Mouse (Mus musculus): ENCODE results near the gene Osbpl6. TPM values are rescaled to one million over a fixed set of nuclear protein-coding genes. Genes with fewer than 3 reads are reported as not detected.

The Osbpl6 gene
- polyA plus RNA-seq, 1 experiment from 2014 or later = 11.3 TPM

DNA sequence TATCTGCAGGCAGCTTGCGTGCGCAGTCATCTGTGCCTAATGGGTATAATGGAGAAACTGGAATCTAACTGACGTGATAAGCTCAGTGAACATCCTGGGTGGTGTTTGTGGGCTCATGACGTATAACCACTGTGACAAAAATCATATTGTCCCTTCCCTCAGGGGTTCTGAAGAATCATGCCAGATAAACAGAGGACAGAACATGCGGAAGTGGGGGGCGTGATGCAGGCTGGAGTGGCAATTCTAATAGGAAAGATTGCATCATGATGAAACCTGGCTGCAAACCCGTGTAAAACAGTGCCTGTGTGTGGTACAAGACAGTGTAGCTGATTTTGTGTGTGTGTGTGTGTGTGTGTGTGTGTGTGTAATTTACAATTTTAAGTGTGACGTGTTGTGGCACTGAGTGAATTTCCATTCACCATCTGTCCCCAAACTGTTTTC lies 105.0 kb downstream of the Osbpl6 start:
- Histone ChIP-seq H3K4me2 (no peak overlapping the region), H3K36me3 (no peaks in the 10 kb centered on the region), H3K27me3 (no peaks in the 10 kb centered on the region), H3K27ac (no peak overlapping the region), H3K4me3 (no peak overlapping the region), H3K9ac (no peak overlapping the region), H3K9me3 (no peaks in the 10 kb centered on the region), H3K4me1 (no peaks in the 10 kb centered on the region)
- WGBS = 90% methylated on average over 8 of the region's 8 CpGs
- no peak for ATAC-seq (ENCODE audit: insufficient number of reproducible peaks, low FRiP score, low TSS enrichment, low read depth)

DNA sequence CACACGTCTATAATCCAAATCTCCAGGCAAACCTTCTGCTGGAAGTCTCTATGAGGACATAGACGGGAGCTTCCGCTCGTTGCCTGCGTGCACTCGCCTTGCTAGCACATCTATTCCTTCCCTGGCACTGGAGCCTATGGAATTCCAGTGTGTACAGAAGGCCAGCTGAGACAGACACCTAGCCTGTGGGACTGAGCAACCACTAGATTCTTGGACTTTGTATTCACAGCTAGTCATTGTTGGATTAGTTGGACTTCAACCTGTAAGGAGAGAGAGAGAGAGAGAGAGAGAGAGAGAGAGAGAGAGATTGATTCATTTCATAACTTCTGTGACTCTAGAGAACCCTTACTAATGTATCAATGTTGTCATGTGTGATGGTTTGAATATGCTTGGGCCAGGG lies 105.8 kb downstream of the Osbpl6 start:
- no peak for ATAC-seq (ENCODE audit: insufficient number of reproducible peaks, low FRiP score, low TSS enrichment, low read depth)
- Histone ChIP-seq H3K36me3 (no peaks in the 10 kb centered on the region), H3K9ac (no peak overlapping the region), H3K9me3 (no peaks in the 10 kb centered on the region), H3K27ac (no peak overlapping the region), H3K4me3 (no peak overlapping the region), H3K4me1 (no peaks in the 10 kb centered on the region), H3K4me2 (no peak overlapping the region), H3K27me3 (no peaks in the 10 kb centered on the region)
- WGBS = 92% methylated on average over 6 of the region's 6 CpGs

DNA sequence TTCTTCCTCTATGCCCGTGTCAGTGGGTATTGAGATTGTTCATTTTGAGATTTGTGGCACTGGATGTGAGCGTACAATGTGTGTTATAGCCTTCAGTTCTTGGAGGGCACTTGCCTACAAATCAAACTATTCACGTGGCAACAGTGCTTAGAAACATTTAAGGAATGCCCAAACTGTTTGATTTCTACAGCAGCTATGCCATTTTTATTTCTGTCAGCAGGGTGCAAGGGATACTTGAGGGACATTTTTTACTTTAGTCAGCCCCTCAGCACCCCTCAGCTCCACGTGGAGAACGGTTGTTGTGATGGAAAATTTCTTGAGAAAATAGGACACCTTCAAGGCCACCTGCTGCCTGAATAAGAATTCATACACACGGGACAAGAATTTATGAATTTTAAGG lies 106.6 kb downstream of the Osbpl6 start:
- no peak overlapping the region for H3K9ac ChIP-seq
- no peaks in the 10 kb centered on the region for H3K36me3 ChIP-seq
- no peak overlapping the region for H3K27ac ChIP-seq
- H3K4me3 ChIP-seq = no peak overlapping the region
- no peaks in the 10 kb centered on the region for H3K4me1 ChIP-seq
- no peak overlapping the region for H3K4me2 ChIP-seq
- ATAC-seq (ENCODE audit: insufficient number of reproducible peaks, low FRiP score, low TSS enrichment, low read depth) = no peak
- no peaks in the 10 kb centered on the region for H3K9me3 ChIP-seq
- 70% methylated on average over 6 of the region's 6 CpGs for WGBS
- H3K27me3 ChIP-seq = no peaks in the 10 kb centered on the region

DNA sequence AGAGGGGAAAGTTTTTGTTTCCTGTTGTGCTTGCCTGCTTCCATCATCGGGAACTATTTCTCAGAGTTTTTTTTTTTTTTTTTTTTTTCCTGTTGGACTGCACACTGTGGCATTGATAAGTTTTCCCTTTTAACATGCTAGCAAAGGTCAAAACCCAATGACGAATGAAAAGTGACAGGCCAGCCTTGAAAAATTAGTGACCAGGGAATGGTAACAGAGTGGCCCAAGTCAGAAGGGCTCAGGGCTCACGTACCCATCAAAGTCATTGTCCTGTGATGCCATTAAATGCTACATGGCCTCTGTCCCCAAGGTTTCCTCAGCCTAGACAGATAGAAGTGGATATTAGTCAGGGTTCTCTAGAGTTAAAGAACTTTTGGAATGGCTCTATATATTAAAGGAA lies 107.0 kb downstream of the Osbpl6 start:
- H3K9ac ChIP-seq = no peak overlapping the region
- no peaks in the 10 kb centered on the region for H3K4me1 ChIP-seq
- H3K4me3 ChIP-seq = no peak overlapping the region
- no peaks in the 10 kb centered on the region for H3K36me3 ChIP-seq
- 81% methylated on average over 3 of the region's 3 CpGs for WGBS
- H3K27ac ChIP-seq = no peak overlapping the region
- no peak overlapping the region for H3K4me2 ChIP-seq
- no peaks in the 10 kb centered on the region for H3K9me3 ChIP-seq
- no peak for ATAC-seq (ENCODE audit: insufficient number of reproducible peaks, low FRiP score, low TSS enrichment, low read depth)
- no peaks in the 10 kb centered on the region for H3K27me3 ChIP-seq

DNA sequence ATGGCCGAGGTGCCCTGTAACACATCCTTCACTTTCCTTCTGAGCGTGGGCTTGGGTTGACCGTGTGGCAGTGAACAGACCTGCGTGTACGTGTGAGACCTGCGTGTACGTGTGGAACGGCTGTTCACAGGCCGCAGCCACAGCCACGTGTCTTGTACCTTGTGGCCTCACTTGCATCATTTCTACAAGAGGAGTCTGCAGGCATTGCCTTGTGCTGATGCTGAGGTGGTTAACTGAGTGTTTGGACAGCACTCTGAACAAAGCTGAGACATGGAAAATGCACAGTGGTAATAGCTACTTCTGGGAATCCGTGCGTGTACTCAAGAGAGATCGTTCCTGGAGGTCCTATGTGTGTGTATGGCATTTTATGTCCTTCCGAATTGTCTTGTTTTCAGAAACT lies 111.2 kb downstream of the Osbpl6 start:
- Histone ChIP-seq H3K27ac (no peak overlapping the region), H3K27me3 (no peaks in the 10 kb centered on the region), H3K4me3 (no peak overlapping the region), H3K36me3 (no peaks in the 10 kb centered on the region), H3K9ac (no peak overlapping the region), H3K9me3 (no peaks in the 10 kb centered on the region), H3K4me2 (no peak overlapping the region), H3K4me1 (no peaks in the 10 kb centered on the region)
- ATAC-seq (ENCODE audit: insufficient number of reproducible peaks, low FRiP score, low TSS enrichment, low read depth) = no peak
- 86% methylated on average over 14 of the region's 14 CpGs for WGBS

DNA sequence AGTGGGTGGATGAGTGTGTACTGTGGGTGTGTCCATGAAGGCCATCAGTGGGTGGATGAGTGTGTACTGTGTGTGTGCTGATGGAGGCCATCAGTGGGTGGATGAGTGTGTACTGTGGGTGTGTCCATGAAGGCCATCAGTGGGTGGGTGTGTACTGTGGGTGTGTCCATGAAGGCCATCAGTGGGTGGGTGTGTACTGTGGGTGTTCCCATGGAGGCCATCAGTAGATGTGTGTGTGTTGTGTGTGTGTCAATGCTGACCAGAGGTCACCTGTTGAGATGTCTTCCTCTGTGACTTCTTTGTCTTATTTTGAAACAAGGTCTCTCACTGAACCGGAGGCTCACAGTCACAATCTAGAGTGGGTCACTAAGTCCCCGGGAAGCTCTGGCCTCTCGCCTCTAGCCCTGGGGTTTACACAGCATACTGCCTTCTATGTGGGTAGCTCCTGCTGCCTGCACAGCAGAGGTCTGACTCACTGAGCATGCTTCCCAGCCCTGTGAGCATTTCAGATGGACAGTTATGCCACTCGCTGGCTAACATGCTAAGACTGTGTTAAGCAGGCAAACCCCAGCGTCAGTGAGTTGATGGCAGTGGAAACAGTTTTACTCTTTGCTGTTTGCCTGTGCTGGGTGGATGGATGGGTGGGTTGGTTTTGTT lies 112.2 kb downstream of the Osbpl6 start:
- ATAC-seq (ENCODE audit: insufficient number of reproducible peaks, low FRiP score, low TSS enrichment, low read depth) = no peak
- no peak overlapping the region for H3K4me2 ChIP-seq
- H3K9me3 ChIP-seq = no peaks in the 10 kb centered on the region
- H3K27me3 ChIP-seq = no peaks in the 10 kb centered on the region
- no peaks in the 10 kb centered on the region for H3K36me3 ChIP-seq
- no peak overlapping the region for H3K4me3 ChIP-seq
- H3K27ac ChIP-seq = no peak overlapping the region
- 90% methylated on average over 5 of the region's 5 CpGs for WGBS
- H3K4me1 ChIP-seq = no peaks in the 10 kb centered on the region
- no peak overlapping the region for H3K9ac ChIP-seq

DNA sequence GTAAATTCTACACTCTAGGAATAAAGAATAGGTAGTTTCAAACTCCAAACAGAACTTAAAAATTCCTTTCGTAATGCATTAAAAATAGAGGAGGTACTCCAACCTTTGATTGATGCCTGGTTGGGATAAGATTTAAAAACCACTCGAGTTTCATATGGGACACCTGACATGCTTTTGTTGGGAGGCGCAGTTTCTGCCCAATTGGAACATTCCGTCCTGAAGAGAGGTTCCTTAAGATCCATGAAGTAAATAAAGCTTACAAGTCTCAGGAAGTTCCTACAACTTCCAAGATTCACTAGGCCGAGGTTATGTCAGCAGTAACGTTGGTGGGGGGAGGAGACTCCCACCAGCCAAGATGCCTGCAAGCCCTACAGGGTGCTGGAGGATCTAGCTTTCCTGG lies 115.3 kb downstream of the Osbpl6 start:
- no peak overlapping the region for H3K4me2 ChIP-seq
- WGBS = 75% methylated on average over 6 of the region's 6 CpGs
- no peaks in the 10 kb centered on the region for H3K4me1 ChIP-seq
- H3K36me3 ChIP-seq = no peaks in the 10 kb centered on the region
- H3K9me3 ChIP-seq = no peaks in the 10 kb centered on the region
- no peaks in the 10 kb centered on the region for H3K27me3 ChIP-seq
- no peak overlapping the region for H3K9ac ChIP-seq
- H3K4me3 ChIP-seq = no peak overlapping the region
- no peak overlapping the region for H3K27ac ChIP-seq
- ATAC-seq (ENCODE audit: insufficient number of reproducible peaks, low FRiP score, low TSS enrichment, low read depth) = no peak

DNA sequence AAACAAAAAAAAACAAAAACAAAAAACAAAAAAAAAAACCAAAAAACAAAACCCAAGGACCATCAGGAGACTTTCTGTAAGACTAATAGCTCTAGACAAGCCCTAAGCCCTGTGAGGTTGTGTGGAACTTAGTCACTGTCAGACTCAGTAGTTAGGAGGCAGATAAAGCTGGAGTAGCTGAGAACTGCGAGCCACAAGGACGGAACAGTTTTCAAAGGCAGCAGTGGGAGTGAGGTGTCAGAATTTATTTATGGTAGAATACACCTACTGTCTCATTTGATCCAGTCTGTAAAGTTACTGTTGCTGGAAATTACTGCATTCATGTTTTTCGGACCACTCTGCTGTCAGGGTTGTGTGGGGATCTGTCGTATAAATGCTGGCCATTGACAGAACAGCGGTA lies 118.1 kb downstream of the Osbpl6 start:
- no peaks in the 10 kb centered on the region for H3K36me3 ChIP-seq
- no peak for ATAC-seq (ENCODE audit: insufficient number of reproducible peaks, low FRiP score, low TSS enrichment, low read depth)
- no peak overlapping the region for H3K4me2 ChIP-seq
- no peak overlapping the region for H3K27ac ChIP-seq
- no peaks in the 10 kb centered on the region for H3K4me1 ChIP-seq
- H3K9ac ChIP-seq = no peak overlapping the region
- 83% methylated on average over 5 of the region's 5 CpGs for WGBS
- no peak overlapping the region for H3K4me3 ChIP-seq
- no peaks in the 10 kb centered on the region for H3K9me3 ChIP-seq
- H3K27me3 ChIP-seq = no peaks in the 10 kb centered on the region

DNA sequence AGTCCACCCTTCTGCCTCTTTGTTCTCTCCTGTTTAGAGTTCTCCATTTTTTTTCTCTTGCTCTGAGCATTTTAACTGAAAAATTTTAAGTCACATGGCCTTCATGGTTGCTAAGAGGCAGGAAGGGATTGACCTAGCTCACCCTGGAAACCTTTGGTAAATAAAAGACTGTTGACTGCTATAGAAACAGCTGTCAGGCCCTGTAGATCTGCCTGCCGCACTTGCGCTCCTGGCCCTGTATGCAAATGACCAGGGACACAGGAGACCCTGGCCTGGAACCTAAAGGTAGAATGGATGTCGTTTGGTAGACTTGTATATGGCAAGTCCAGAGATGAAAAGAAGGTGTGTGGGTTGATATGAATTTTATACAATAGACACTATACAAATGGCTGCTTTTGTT lies 119.3 kb downstream of the Osbpl6 start:
- Histone ChIP-seq H3K27me3 (no peaks in the 10 kb centered on the region), H3K4me3 (no peak overlapping the region), H3K9ac (no peak overlapping the region), H3K9me3 (no peaks in the 10 kb centered on the region), H3K27ac (no peak overlapping the region), H3K36me3 (no peaks in the 10 kb centered on the region), H3K4me1 (no peaks in the 10 kb centered on the region), H3K4me2 (no peak overlapping the region)
- no peak for ATAC-seq (ENCODE audit: insufficient number of reproducible peaks, low FRiP score, low TSS enrichment, low read depth)
- WGBS = 75% methylated on average over 3 of the region's 3 CpGs

DNA sequence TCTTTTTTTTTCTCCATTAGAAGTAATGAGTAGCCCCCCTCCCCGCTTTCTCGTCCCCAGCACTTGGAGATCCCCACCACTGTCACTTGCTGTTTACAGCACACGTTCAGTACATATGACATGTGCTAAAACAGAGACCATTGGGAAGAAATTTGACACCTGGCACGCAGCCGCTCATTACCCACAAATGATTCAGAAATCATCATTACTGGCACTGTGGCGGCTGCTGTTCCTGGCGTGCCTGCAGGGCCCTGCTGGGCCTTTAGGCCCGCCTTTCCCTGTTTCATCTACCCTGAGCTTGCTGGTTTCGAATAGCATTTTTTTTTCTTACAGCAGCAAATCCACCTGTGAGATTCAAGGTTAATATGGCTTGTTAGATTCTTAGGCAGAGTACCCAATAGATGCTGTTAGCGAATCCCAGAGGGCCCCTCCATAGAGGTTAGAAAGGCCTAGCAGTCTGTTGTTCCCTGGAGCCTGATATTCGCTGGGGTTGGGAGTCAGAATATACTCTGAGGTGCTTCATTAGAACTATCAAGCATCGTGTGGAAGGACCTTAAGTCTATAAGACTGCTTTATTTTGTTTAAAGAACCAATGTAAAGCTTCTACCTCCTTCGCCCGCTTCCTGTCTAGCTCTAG lies 126.3 kb downstream of the Osbpl6 start:
- Histone ChIP-seq H3K27me3 (no peaks in the 10 kb centered on the region), H3K4me1 (peaks cover 8% of the 10 kb centered on the region; the same call in 1 of the 2 replicates), H3K27ac (no peak overlapping the region), H3K36me3 (no peaks in the 10 kb centered on the region), H3K4me3 (no peak overlapping the region), H3K9me3 (no peaks in the 10 kb centered on the region), H3K9ac (no peak overlapping the region), H3K4me2 (no peak overlapping the region)
- WGBS = 44% methylated on average over 14 of the region's 14 CpGs
- no peak for ATAC-seq (ENCODE audit: insufficient number of reproducible peaks, low FRiP score, low TSS enrichment, low read depth)

DNA sequence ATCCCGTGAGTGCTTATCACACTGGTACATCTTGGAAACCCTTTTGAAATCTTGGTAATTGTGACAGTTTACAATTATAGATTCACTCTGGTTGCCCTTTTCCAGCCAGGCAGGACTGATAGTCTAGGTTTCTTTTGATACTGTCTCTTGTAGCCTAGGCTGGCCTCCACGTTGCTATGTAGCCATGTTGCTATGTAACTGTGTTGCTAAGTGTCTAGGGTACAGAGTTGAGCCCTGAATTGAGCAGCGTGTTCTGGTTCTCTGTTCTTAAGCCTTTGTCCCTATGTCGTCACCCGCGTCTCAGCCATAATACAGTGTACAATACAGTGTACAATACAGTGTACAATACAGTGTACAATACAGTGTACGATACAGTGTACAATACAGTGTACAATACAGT lies 128.6 kb downstream of the Osbpl6 start:
- Histone ChIP-seq H3K9ac (no peak overlapping the region), H3K9me3 (no peaks in the 10 kb centered on the region), H3K36me3 (no peaks in the 10 kb centered on the region), H3K4me2 (no peak overlapping the region), H3K4me3 (no peak overlapping the region), H3K27me3 (no peaks in the 10 kb centered on the region), H3K27ac (no peak overlapping the region), H3K4me1 (peaks cover 15% of the 10 kb centered on the region; the same call in 1 of the 2 replicates)
- ATAC-seq (ENCODE audit: insufficient number of reproducible peaks, low FRiP score, low TSS enrichment, low read depth) = no peak
- 87% methylated on average over 7 of the region's 7 CpGs for WGBS

DNA sequence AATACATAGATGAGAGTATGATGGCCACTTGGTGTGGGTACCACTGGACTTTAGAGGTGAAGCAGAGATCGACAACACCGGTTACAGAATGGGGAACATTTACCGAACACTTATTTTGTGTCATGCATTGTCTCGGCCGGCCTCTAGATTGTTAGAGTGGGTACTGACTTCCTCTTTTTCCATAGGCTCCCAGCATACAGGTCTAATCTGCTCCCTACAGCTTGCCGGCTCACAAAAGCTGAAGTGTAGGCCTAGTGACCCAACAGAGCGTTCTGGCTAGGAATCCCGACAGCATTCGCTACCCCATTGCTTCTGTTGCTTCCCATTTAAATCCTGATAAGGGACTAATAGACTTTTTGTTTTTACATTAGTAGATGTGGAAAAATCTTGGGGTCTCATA lies 135.6 kb downstream of the Osbpl6 start:
- H3K36me3 ChIP-seq = no peaks in the 10 kb centered on the region
- H3K9ac ChIP-seq = no peak overlapping the region
- H3K27me3 ChIP-seq = no peaks in the 10 kb centered on the region
- no peak overlapping the region for H3K27ac ChIP-seq
- H3K9me3 ChIP-seq = no peaks in the 10 kb centered on the region
- H3K4me2 ChIP-seq = no peak overlapping the region
- H3K4me3 ChIP-seq = no peak overlapping the region
- H3K4me1 ChIP-seq = peaks cover 8% of the 10 kb centered on the region; the same call in 1 of the 2 replicates
- WGBS = 92% methylated on average over 9 of the region's 9 CpGs
- ATAC-seq (ENCODE audit: insufficient number of reproducible peaks, low FRiP score, low TSS enrichment, low read depth) = no peak

Data from limb, embryonic 15.5 days (tissue).